Mouse (Mus musculus): ENCODE results near the gene Thap4.
A peak's percentile ranks its signal among the peaks of the same experiment; 100 is the strongest.

The Thap4 gene

GRCm38 (mm10) chr1:93742910-93743309 lies 11.8 kb downstream of the Thap4 start:
- no peak for DNase-seq (ENCODE audit: low spot score)

- DNase-seq (ENCODE audit: low spot score), result no peak
Observed at GRCm38 (mm10) chr1:93741987-93742386, 12.7 kb downstream of the Thap4 start.

- DNase-seq (ENCODE audit: low spot score), result no peak
Observed at GRCm38 (mm10) chr1:93740671-93741070, 14.0 kb downstream of the Thap4 start.

GRCm38 (mm10) chr1:93737711-93738110 lies 17.0 kb downstream of the Thap4 start:
- no peak for DNase-seq (ENCODE audit: low spot score)

GRCm38 (mm10) chr1:93735859-93736258 lies 18.8 kb downstream of the Thap4 start:
- no peak for DNase-seq (ENCODE audit: low spot score)

- DNase-seq (ENCODE audit: low spot score), result no peak
Observed at GRCm38 (mm10) chr1:93731880-93732281, 22.8 kb downstream of the Thap4 start.

- no peak for DNase-seq (ENCODE audit: low spot score)
Observed at GRCm38 (mm10) chr1:93731103-93731502, 23.6 kb downstream of the Thap4 start.

GRCm38 (mm10) chr1:93726974-93727373 lies 27.7 kb downstream of the Thap4 start:
- DNase-seq (ENCODE audit: low spot score), result peak; percentile 20

- DNase-seq (ENCODE audit: low spot score), result no peak
Observed at GRCm38 (mm10) chr1:93726116-93726515, 28.5 kb downstream of the Thap4 start.

GRCm38 (mm10) chr1:93725665-93726064 lies 29.0 kb downstream of the Thap4 start:
- DNase-seq (ENCODE audit: low spot score), result no peak

GRCm38 (mm10) chr1:93724623-93725022 lies 30.0 kb downstream of the Thap4 start:
- no peak for DNase-seq (ENCODE audit: low spot score)

- no peak for DNase-seq (ENCODE audit: low spot score)
Observed at GRCm38 (mm10) chr1:93721557-93721956, 33.1 kb downstream of the Thap4 start.

GRCm38 (mm10) chr1:93716166-93716565 lies 38.5 kb downstream of the Thap4 start:
- DNase-seq (ENCODE audit: low spot score), result no peak

GRCm38 (mm10) chr1:93705389-93705788 lies 49.3 kb downstream of the Thap4 start:
- DNase-seq (ENCODE audit: low spot score), result no peak

- DNase-seq (ENCODE audit: low spot score), result no peak
Observed at GRCm38 (mm10) chr1:93704341-93704740, 50.3 kb downstream of the Thap4 start.

GRCm38 (mm10) chr1:93703472-93704048 lies 51.1 kb downstream of the Thap4 start:
- DNase-seq (ENCODE audit: low spot score), result no peak

- DNase-seq (ENCODE audit: low spot score), result no peak
Observed at GRCm38 (mm10) chr1:93702106-93702505, 52.6 kb downstream of the Thap4 start.

- DNase-seq (ENCODE audit: low spot score), result no peak
Observed at GRCm38 (mm10) chr1:93699159-93699558, 55.5 kb downstream of the Thap4 start.

- no peak for DNase-seq (ENCODE audit: low spot score)
Observed at GRCm38 (mm10) chr1:93697317-93697716, 57.3 kb downstream of the Thap4 start.

GRCm38 (mm10) chr1:93694966-93695365 lies 59.7 kb downstream of the Thap4 start:
- DNase-seq (ENCODE audit: low spot score), result no peak

- no peak for DNase-seq (ENCODE audit: low spot score)
Observed at GRCm38 (mm10) chr1:93693943-93694342, 60.7 kb downstream of the Thap4 start.

GRCm38 (mm10) chr1:93693502-93693901 lies 61.2 kb downstream of the Thap4 start:
- no peak for DNase-seq (ENCODE audit: low spot score)

- DNase-seq (ENCODE audit: low spot score), result no peak
Observed at GRCm38 (mm10) chr1:93692773-93693172, 61.9 kb downstream of the Thap4 start.

GRCm38 (mm10) chr1:93691786-93692357 lies 62.8 kb downstream of the Thap4 start:
- DNase-seq (ENCODE audit: low spot score), result no peak
